Mouse (Mus musculus) left cerebral cortex, postnatal 10 days (tissue): ENCODE data around the gene Eef1a1. TPM values are rescaled to one million over a fixed set of nuclear protein-coding genes. Genes with fewer than 3 reads are reported as not detected.
"Not testable (repeated sequence)": the region's sequence is repeated elsewhere in the genome, so short reads cannot be mapped to it uniquely, and the experiment has no call there.

ENCODE experiments used
- DNase-seq, 2 experiments: peaks; one replicate each; pipeline ENCODE4 v3.0.0; 2021 to 2022; ENCODE audit warnings: low spot score in 2 of 2, mixed read lengths in 1 of 2; ENCODE audit errors: extremely low spot score in 1 of 2
- intact Hi-C: fragments of 180-260 bp; cut with DNase I; formaldehyde crosslinking; loops from one replicate; pipeline ENCODE4 v1.15.1; 2025
- total RNA-seq, 2 experiments: library from RNA; stranded (reverse); gene quantifications; 2 replicates each; pipeline ENCODE4 v1.2.3; 2021

Eef1a1 gene
- total RNA-seq, result 1,000 to 10,000 TPM; 3,801 to 3,978 TPM

DNA sequence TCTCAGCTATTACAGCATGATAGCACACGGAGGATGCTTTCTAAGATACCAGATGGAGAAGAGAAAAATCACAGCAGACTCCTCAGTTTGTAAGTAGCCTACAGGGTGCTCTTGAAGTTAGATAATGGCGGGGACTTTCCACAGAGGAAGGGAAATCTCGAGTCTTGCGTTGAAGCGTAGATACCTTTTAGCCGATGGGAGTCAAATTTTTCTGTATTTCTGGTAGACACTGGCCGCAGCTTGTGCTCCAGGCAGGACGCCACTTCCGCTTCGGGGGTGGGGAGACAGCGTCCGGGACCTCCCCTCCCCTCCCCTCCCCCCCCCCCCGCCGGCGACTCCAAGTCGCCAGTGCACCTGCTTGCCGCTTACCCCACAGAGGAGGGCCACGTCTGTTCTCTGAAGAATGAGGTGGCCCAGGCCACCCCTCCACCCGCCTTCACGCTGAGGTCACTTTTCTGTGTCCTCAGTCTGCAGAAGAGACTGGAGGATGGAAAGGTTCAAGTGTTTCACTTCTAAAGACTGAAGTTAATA lies at the start of gene Eef1a1:
TSS of gene Eef1a1 (minus strand) at position 262 of the 531 bp plus-strand sequence.
- peak in 1 of 2 experiments; percentile 81 for DNase-seq
- intact Hi-C loops, result loop anchor here (5.0 kb wide), 1 partner anchor 33 kb away; no protein-coding TSS in a partner anchor

GRCm38 (mm10) chr9:78538421-78538820 lies 49.5 kb upstream of the Eef1a1 start:
- intact Hi-C loops, result no loop called here
- DNase-seq, result no peak

- intact Hi-C loops, result no loop called here
Measured at GRCm38 (mm10) chr9:78537154-78537873, 48.4 kb upstream of the Eef1a1 start.

DNA sequence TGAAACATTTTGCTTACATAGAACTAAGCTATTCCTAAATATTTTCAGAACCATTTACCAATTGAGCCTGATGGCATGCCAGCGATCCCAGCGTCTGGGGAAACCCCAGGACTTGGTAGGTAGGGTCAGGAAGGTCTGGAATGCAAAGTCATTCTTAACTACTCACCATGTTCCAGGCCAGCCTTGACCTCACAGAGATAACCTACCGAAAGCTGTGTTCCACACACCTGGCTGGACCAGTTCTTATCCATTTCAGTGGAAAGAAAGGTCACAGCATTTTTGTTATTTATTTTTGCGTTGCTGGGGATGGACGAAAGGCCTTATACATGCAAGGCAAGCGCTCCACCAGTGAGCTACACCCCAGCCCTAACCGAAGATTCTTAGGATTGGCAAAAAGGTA lies 45.7 kb upstream of the Eef1a1 start:
- no peak for DNase-seq
- intact Hi-C loops, result no loop called here

More at GRCm38 (mm10) chr9:78537154-78537873, 48.4 kb upstream of the Eef1a1 start:
- peak in 1 of 2 experiments; percentile 31 for DNase-seq

DNA sequence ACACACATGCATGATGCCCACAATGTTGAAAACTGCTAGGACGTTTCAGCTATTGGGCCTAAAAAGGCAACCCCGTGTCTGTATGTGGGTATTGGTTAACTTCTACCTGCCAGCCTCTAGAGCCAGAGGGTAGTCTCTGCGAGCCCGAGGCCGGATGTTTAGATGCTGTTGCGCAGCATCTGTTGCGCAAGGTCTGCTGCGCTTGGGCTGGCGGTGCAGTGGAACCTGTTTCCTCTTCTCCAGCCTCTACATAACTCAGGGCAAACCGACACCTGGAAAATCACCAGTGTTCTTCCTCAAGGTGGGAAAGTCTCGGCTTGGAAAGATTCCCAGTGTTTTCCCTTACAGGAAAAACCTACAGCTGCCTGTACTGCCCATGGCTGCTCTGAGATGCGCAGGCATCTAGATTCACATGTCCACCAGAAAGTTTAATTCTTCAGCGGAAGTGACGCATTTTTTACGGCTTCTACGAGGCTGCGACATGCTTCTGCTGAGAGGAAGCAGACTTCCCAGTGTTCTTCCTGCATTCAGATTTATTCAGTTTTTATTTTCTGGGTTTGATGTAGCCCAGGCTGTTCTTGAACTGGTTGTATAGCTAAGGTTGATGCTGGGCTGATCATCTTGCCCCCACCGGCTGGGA lies 44.5 kb upstream of the Eef1a1 start:
- intact Hi-C loops, result no loop called here
- no peak for DNase-seq

DNA sequence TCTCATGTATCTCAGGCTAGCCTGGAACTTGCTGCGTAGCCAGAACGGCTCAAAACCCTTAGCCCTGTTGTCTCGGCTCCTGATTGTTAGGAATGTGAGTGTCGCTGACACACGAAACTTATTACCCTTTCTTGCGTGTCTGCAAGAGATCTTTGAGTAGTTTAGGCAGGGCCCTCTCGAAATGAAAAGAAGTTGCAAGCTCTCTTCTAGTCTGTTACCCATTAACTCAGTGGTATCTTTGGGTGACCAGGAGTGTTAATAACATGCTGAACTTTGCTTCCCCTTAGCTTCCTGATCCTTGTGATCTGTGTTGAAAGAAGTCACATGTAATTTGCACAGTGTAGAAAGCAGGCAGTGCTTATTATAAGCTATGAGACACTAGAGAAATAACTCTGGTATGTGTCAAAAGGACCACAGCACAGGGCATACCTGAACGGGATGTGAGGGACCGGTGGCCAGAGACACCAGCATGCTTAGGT lies 43.4 kb upstream of the Eef1a1 start:
- intact Hi-C loops, result no loop called here
- no peak for DNase-seq

DNA sequence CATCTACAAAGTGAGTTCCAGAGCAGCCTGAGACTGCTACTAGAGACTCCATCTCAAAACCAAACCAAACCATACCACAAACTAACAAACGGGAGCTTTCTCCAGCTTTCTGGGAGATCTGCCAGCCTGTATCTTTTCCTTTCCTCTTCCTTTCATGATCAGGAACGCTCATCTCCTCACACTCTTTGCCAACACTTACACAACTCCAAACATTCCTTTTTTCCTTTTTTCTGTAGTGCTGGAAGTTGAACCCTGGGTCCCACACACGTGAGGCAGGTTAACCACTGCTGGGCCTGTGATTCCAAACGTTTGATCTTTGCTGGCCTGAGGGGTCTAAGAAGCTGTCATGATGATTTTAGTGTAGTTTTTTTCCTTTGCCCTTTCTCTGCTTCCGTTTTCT lies 42.9 kb upstream of the Eef1a1 start:
- no peak for DNase-seq
- intact Hi-C loops, result no loop called here

DNA sequence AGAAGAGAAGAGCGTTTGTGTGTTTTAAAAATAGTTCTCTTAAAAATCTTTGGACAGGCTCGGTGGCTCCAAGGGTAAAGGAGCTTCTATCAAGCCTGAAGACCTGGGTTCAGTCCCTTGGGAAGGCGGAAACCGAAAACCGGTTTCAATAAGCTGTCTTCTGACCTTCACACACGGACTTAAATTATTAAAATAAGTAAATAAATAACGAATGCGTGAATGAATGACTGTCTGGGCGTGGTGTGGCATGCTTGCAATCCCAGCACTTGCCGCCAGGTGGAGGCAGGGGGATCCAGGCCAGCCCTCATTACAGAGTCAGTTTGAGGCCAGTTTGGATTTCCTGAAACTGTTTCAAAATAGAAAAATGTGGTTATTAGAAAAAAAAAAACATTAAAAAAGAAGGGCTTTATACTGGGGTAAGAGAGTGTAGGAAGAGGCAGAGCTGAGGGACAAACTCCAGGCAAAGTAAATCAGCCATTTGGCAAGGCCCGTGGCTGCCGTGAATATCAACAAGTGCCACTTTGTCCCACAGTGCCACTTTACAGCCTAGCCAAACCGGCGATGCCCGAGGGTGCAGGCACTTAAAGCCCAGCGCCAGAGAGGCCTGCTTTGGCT lies 38.9 kb upstream of the Eef1a1 start:
- intact Hi-C loops, result no loop called here
- DNase-seq, result peak; percentile 66 to 82

DNA sequence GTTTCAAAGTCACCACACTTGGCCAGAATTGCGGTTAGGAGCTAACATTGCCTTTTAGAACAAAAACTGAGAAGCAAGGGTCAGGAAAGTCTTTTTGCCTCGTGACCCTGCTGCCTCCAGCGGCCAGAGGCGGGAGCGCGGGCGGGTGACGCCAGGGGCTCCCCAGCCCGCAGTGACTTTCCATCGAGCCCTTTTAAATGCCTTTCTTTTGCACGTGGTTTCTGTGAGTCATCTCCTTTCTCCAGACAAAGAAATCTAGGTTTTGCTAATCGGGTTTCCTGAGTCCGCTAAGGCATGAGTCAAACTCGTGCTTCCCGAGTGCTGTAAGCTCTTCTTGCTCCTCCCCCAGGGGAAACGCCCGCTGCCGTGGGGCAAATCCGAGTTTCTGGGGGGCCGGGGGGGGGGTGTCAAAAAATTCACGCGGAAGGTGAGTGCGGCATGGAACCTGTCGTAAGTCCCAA lies 38.4 kb upstream of the Eef1a1 start:
- intact Hi-C loops, result no loop called here
- DNase-seq, result peak; percentile 58 to 83

GRCm38 (mm10) chr9:78526206-78526605 lies 37.3 kb upstream of the Eef1a1 start:
- DNase-seq, result no peak
- intact Hi-C loops, result no loop called here

DNA sequence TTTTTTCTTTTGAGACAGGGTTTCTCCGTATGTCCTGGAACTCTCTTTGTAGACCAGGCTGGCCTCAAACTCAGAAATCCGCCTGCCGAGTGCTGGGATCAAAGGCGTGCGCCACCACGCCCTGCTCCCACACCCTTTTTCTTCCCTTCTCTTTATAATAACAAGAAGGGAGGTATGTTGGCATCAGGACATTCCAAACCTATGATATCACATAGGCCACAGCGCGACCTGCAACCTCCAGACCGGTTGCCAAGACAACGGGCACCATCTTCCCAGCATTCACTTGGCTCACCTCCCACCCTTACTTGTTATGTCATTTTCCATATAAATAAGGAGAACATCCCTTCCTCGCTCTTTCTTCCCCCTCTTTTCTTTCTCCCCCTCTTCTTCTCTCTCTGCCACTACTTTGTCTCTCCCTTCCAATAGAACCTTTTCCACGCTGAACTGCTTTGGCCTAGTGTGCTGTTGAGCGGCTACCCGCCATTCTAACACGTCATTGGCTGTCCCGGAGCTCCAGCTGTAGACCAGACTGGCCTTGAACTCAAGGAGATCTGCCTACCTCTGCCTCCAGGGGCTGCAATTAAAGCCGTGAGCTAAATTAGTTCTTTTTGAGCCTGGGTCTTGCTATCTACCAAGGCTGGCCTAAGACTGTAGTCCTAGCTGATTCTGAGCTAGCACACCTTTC lies 36.6 kb upstream of the Eef1a1 start:
- no peak for DNase-seq
- intact Hi-C loops, result no loop called here

GRCm38 (mm10) chr9:78521689-78522088 lies 32.7 kb upstream of the Eef1a1 start:
- DNase-seq, result peak in 1 of 2 experiments; percentile 43
- intact Hi-C loops, result loop anchor here (5.0 kb wide), 1 partner anchor 34 kb away; the partner anchor contains the start of gene Eef1a1

GRCm38 (mm10) chr9:78520780-78521601 lies 32.0 kb upstream of the Eef1a1 start:
- intact Hi-C loops, result loop anchor here (5.0 kb wide), 1 partner anchor 34 kb away; the partner anchor contains the start of gene Eef1a1
- peak; percentile 52 to 86 for DNase-seq

DNA sequence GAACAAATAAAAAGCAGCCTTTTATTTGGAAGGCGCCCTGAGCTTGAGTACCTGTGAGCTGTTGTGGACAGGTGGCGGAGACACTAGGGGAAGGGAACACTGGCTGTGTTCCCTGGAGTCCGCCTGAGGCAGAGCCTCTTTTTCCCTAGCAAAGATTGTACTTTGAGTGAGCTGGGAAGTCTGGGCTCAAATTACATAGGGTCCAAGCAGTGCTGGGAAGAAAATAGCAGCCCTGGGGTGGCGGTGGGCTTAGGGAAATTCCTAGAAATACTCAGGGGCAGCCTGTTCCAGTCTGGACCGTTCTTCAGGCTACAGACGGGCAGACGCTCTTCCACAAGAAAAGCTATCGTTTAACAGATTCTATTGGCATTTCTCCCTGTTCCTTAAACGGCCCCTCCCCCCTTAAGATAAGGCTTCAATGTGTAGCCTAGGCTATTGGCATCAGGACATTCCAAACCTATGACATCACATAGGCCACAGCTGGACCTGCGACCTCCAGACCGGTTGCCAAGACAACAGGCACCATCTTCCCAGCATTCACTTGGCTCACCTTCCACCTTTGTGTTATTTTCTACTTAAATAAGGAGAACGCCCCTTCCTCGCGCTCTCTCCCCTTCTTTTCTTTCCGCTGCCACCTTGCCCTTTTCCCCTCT lies 31.3 kb upstream of the Eef1a1 start:
- intact Hi-C loops, result loop anchor here (5.0 kb wide), 1 partner anchor 33 kb away; the partner anchor contains the start of gene Eef1a1
- peak in 1 of 2 experiments; percentile 56 for DNase-seq

DNA sequence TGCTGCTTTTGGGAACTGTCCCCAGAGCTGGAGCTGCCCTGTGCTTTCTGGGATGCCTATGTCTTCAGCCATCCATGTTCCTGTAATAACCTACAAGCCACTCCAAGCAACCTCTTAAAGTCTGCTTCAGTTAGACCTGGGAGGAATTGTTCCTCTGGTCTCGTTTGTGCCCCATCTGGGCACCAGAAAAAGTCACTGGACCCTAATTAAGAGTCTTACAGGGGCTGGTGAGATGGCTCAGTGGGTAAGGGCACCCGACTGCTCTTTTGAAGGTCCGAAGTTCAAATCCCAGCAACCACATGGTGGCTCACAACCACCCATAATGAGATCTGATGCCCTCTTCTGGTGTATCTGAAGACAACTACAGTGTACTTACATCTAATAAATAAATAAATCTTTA lies 28.3 kb upstream of the Eef1a1 start:
- DNase-seq, intact Hi-C loops: not testable (repeated sequence)

- intact Hi-C loops, result no loop called here
- DNase-seq, result no peak
Measured at GRCm38 (mm10) chr9:78516125-78516524, 27.2 kb upstream of the Eef1a1 start.

GRCm38 (mm10) chr9:78514681-78515080 lies 25.7 kb upstream of the Eef1a1 start:
- intact Hi-C loops, result no loop called here
- DNase-seq, result no peak
